Mouse (Mus musculus): ENCODE measurements around the gene Polr3g.

DNA sequence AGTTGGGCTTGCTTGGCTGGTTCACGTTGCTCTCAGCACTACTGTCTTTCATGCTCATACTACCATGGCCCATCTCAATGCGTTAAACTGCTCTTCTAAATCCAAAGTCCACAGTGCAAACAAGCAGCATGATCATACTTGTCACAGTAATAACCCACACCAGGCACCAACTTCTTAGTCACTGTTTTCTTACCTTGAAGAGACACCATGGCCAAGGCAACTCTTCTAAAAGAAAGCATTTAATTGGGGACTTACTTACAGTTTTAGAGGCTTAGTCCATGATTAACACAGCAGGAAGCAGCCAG, 33.2 kb upstream of the Polr3g start:
- no peak for TF ChIP-seq POLR2A (IDR thresholded peaks at IDR 0.05; ENCODE audit: insufficient read depth, low read depth, low read length)
- no peak for TF ChIP-seq CTCF (IDR thresholded peaks at IDR 0.05)
- TF ChIP-seq EP300 (IDR thresholded peaks at IDR 0.05; ENCODE audit: insufficient read depth, low read depth, low read length), result no peak
